Mouse (Mus musculus) lung, postnatal 14 days (tissue): Measurements from ENCODE around the gene Sec14l4.

Experiments used
- DNase-seq: peaks from one replicate; pipeline ENCODE4 v3.0.0; 2021

Gene Sec14l4

GRCm38 (mm10) chr11:4027561-4028334 lies 3.5 kb upstream of the Sec14l4 start:
- DNase-seq, result no peak

- DNase-seq, result no peak
Measured at GRCm38 (mm10) chr11:4029343-4029742, 1.9 kb upstream of the Sec14l4 start.

- no peak for DNase-seq
Measured at GRCm38 (mm10) chr11:4031961-4032360, 699 bp downstream of the Sec14l4 start.

GRCm38 (mm10) chr11:4033471-4033870 lies 2.2 kb downstream of the Sec14l4 start:
- no peak for DNase-seq

DNA sequence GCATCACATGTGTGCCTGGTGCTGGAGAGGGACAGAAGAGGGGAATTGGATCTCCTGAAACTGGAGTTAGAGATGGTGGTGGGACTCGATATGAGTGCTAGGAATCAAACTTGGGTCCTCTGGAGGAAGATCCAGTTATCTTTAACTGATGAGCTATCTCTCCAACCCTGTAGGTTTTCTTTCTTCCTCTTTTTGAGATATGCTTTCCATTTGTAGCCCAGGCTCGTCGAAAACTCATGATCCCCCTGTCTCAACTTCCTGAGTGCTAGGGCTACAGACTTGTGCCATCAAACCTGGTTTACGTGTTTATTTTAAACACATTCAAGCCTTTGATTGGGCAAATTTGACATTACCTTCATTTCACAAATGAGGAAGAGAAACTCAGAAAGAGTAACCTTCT lies 2.9 kb downstream of the Sec14l4 start:
- no peak for DNase-seq

- no peak for DNase-seq
Measured at GRCm38 (mm10) chr11:4035116-4035892, 4.0 kb downstream of the Sec14l4 start.

DNA sequence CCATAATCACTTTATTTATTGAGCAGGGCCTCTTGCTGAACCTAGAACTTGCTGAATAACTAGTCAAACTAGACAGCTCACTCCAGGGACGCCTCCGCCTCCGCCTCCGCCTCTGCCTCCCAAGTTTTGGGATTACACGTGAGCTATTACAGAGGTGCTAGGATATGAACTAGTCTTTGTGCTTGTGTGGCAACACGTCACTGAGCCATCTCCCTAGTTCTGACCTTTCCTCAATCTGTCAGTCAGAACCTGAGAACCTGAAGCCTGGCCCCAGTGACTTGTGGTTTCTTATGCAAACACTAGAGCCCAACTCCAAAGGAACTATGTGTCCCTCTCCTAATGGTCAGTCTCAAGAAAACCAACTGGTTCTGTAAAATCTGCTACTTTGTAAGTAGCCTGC lies 4.7 kb downstream of the Sec14l4 start:
- DNase-seq, result no peak

- DNase-seq, result no peak
Measured at GRCm38 (mm10) chr11:4036365-4037084, 5.3 kb downstream of the Sec14l4 start.

- DNase-seq, result no peak
Measured at GRCm38 (mm10) chr11:4039951-4040350, 8.7 kb downstream of the Sec14l4 start.

- no peak for DNase-seq
Measured at GRCm38 (mm10) chr11:4041123-4041625, 9.9 kb downstream of the Sec14l4 start.

- no peak for DNase-seq
Measured at GRCm38 (mm10) chr11:4043081-4043480, 11.8 kb downstream of the Sec14l4 start.

DNA sequence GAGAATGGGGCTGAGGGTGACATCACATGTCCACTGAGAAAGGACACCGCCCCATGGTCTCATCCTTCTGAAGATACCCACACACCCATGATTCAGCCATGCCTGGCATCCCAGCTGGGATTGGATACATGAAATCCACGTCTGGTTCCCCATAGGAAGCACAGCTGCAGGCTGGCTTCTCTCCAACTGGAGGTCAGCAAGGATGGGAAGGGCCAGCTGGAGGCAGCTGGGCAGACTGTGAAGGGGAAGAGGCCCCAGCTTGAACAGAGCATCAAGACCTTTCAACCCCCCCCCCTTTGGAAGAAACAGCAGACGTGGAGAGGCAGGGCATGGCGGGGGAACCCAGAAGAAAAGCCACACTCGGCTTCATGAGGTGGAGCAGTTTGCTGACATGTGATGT lies 15.3 kb downstream of the Sec14l4 start:
- DNase-seq, result peak; percentile 39

DNA sequence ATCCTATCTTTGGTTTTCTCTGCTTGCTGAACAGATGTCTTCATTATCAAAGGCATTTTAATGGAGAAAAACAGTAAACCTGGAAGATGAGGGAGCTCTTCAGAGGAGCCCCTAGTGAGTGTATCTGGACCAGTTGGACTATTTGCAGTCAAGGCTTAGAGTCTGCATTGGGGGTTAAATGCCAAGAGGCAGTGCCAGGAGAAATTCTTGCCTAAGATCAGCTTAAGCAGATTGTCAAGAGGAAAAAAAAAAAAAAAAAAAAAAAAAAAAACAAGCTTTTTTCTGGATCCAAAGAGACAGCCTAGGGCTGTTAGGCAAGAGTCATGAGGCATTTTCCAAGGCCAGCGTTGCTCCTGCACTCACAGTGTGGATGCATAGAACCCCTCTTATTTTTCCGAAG lies 16.5 kb downstream of the Sec14l4 start:
- DNase-seq, result no peak

- DNase-seq, result no peak
Measured at GRCm38 (mm10) chr11:4048438-4048837, 17.2 kb downstream of the Sec14l4 start.

GRCm38 (mm10) chr11:4053586-4053985 lies 22.3 kb downstream of the Sec14l4 start:
- peak; percentile 86 for DNase-seq

- DNase-seq, result peak; percentile 53
Measured at GRCm38 (mm10) chr11:4060866-4061575, 29.8 kb downstream of the Sec14l4 start.

DNA sequence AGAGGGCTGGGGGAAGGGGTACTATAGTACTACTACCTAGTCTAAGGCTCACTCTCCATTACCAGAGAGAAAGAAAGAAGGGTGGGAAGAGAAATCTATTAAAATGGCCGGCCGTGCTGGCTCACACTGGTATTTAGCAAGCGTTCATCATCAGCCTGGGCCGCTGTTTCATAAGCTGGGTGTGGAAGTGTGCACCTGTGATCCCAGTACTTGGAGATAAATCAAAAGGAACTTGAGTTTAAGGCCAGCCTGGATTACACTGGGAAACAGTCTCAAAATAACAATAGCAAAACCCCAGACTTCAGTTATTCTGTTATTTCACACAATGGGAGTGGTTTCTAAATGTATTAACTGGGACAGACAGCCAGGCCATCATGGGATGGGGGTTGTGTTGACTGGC lies 31.3 kb downstream of the Sec14l4 start:
- no peak for DNase-seq

DNA sequence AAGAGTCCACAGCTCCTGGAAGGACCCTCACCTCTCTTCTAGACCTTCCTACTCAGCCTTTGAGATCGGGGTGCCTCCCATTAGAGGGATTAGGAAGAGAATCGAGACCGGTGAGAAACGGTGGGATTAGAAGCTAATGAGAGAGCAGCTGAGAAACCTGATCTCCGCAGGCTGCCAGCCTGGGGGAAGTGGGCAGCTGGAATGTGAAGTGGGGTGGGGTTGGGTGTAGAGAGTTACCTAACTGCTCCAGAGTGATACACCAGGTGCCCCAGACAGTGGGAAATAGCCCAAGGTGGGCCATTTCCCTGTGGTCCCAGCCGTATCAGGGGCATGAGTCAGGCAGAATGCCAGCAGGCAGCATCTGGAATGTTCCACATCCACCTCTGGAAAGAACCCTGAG lies 31.7 kb downstream of the Sec14l4 start:
- DNase-seq, result peak; percentile 62

DNA sequence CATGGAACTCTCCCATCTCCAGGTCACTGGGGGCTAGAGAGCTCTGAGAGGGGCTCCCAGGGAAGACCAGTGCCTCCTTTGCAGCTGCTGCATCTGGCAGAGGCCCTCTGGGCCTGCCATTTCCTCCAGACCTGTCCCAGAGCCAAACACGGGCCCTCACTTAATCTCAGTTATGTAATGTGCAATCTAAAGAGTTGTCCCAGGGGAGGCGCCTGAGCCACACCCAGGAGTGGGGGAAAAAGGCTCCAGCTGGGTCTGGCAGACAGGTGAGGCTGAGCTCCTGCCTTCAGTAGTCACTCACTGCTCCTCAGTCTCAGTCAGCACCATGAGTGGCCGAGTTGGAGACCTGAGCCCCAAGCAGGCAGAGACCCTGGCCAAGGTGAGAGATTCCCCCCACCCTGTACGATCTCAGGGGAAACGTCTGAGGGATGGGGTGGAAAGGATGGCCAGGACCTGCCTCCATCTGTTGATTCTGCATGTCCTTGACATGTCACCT lies 33.4 kb downstream of the Sec14l4 start, which contains the start of gene Sec14l3:
Sec14l3 (plus strand) TSS at position 215 of the 496 bp plus-strand sequence.
- DNase-seq, result peak; percentile 70

GRCm38 (mm10) chr11:4069664-4070063 lies 38.4 kb downstream of the Sec14l4 start:
- no peak for DNase-seq

GRCm38 (mm10) chr11:4076633-4077032 lies 45.4 kb downstream of the Sec14l4 start:
- DNase-seq, result peak; percentile 66

GRCm38 (mm10) chr11:4078267-4078933 lies 47.1 kb downstream of the Sec14l4 start:
- DNase-seq, result peak; percentile 29
